Mouse (Mus musculus) embryonic facial prominence, embryonic 10.5 days (tissue): ENCODE results near the gene Eng. TPM values are rescaled to one million over a fixed set of nuclear protein-coding genes. Genes with fewer than 3 reads are reported as not detected.

Experiments
- DNase-seq: peaks from one replicate; pipeline ENCODE4 v3.0.0-alpha.2; 2017; ENCODE audit warnings: low spot score
- H3K27ac ChIP-seq: fragments of 300-500 bp; sonication (generic); replicated peaks from 2 replicates; pipeline ENCODE4 v1.5.1; 2016; ENCODE audit warnings: mild to moderate bottlenecking
- H3K27me3 ChIP-seq: fragments of 300-500 bp; sonication (generic); replicated peaks from 2 replicates; pipeline ENCODE4 v1.6.1; 2016; ENCODE audit warnings: low read depth, mild to moderate bottlenecking; ENCODE audit not compliant: poor library complexity, severe bottlenecking
- H3K36me3 ChIP-seq: fragments of 300-500 bp; sonication (generic); replicated peaks from 2 replicates; pipeline ENCODE4 v1.6.1; 2016; ENCODE audit warnings: mild to moderate bottlenecking, moderate library complexity
- H3K4me1 ChIP-seq: fragments of 300-500 bp; sonication (generic); 2 replicates; pipeline ENCODE4 v1.6.1; 2016
- H3K4me3 ChIP-seq: fragments of 300-500 bp; sonication (generic); 2 replicates; pipeline ENCODE4 v1.5.1; 2016; ENCODE audit warnings: mild to moderate bottlenecking, moderate library complexity
- H3K9me3 ChIP-seq: fragments of 300-500 bp; sonication (generic); 2 replicates; pipeline ENCODE4 v1.6.1; 2016; ENCODE audit warnings: mild to moderate bottlenecking
- WGBS: fragments of 180-500 bp; shearing (Covaris S2); methylation state at CpG from one replicate; pipeline ENCODE4 v1.1.7; 2016; 5-methylcytosine and 5-hydroxymethylcytosine counted together
- polyA plus RNA-seq: library from polyadenylated mRNA; unstranded; fragments of >200 nt; fragmentation: Nextera tagmentation; extraction: Ambion mirVana; gene quantifications from 2 replicates; pipeline ENCODE4 v1.2.1, GENCODE M21; 2016

The Eng gene
- polyA plus RNA-seq, 1 experiment from 2014 or later, result 25.5 TPM

DNA sequence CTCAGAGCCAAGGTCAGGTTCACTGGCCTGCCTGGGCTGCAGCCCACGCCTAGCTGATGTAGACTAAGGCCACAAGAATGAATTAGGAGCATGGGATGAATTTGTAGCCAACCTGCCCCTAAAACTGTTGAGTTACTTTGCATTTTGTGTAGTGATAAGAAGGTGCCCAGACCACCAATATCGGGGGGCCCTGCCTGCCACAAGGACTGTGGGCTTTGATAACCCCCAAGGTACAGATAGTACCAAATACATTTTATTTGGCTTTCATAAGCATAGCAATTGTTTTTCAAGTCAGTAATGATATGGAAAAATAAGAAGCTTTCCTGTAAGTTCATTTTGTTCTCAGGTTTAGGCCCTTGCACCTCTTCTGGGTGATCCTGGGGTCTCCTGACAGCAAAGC lies 12.5 kb downstream of the Eng start:
- Histone ChIP-seq H3K27ac (peak overlapping the region; percentile 1; the same call in 1 of the 2 replicates), H3K4me1 (peaks cover 42% of the 10 kb centered on the region), H3K36me3 (no peaks in the 10 kb centered on the region), H3K4me3 (no peak overlapping the region), H3K9me3 (no peaks in the 10 kb centered on the region), H3K27me3 (no peaks in the 10 kb centered on the region)
- WGBS, result 91% methylated on average over 2 of the region's 2 CpGs
- DNase-seq, result no peak

DNA sequence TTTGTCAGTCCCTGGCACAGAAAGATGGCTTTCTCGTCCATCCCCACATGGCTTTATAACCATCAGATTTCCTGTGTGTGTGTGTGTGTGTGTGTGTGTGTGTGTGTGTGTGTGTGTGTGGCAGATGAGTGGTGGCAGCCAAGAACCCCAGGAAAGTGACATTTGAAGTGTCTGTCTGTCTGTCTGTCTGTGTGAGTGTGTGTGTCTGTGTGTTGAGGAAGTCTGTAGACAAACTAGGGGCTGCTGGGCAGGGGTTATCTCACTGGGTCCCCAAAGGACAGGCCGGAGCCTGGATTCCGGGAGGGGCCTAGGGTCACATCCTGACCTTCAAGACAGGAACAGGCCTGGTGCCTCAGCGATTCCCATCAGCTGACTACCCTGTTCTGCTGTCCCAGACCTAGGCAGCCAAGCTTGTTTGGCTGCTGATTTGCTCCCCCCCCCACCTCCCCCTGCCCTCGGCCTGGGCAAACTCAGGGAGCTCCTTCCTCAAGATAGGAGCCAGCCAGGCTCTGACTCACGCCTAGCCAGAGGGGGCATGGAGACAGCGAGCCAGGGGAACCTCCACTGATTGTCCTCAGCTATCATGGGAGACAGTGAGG lies 15.2 kb downstream of the Eng start:
- Histone ChIP-seq H3K4me1 (peaks cover 28% of the 10 kb centered on the region), H3K36me3 (no peaks in the 10 kb centered on the region), H3K27ac (peak overlapping the region; percentile 73), H3K27me3 (no peaks in the 10 kb centered on the region), H3K9me3 (no peaks in the 10 kb centered on the region), H3K4me3 (no peak overlapping the region)
- 46% methylated on average over 7 of the region's 7 CpGs for WGBS
- peak; percentile 43 for DNase-seq

DNA sequence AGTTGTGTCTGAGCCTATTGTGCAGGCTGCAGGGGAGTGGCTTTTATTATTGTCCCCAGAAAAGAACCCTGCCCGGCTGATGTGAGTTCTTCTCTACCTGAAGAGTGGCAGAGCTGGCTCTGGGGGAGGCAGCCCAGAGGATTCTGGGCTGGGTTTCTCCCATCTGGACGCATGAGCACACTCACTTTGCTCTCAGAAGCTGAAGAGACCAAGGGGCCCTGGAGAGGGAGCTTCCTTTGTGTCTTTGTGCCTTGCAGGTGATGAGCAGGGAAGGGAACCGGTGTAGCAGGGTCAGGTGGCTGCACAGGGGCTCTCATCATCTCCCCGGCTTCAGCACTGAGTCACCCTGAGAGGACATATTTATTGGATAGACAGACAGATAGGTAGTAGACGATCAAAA lies 15.9 kb downstream of the Eng start:
- peaks cover 28% of the 10 kb centered on the region for H3K4me1 ChIP-seq
- H3K4me3 ChIP-seq, result no peak overlapping the region
- no peaks in the 10 kb centered on the region for H3K27me3 ChIP-seq
- H3K36me3 ChIP-seq, result no peaks in the 10 kb centered on the region
- H3K9me3 ChIP-seq, result no peaks in the 10 kb centered on the region
- WGBS, result 62% methylated on average over 5 of the region's 5 CpGs
- peak overlapping the region; percentile 73 for H3K27ac ChIP-seq
- DNase-seq, result no peak

DNA sequence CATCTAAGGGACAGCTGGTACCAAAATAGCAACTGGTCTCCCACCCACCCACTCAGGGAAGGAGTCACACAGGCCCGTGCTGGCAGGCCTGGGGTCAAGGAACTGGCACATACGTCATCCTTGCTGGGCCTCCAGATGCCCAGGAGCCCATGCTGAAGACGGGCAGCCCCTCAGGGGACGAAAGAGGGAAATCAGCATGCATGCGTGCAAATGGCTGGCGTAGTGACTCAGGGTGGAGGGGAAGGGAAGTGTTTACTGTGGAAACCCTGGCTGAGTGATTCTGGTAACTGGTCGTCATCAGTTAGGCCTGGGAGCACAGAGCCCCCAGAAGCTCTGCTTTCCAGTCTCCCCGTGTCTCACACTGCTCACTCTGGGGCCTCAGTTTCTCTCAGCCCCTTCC lies 18.9 kb downstream of the Eng start:
- WGBS, result 86% methylated on average over 8 of the region's 8 CpGs
- Histone ChIP-seq H3K9me3 (no peaks in the 10 kb centered on the region), H3K27me3 (no peaks in the 10 kb centered on the region), H3K36me3 (no peaks in the 10 kb centered on the region), H3K4me1 (peaks cover 30% of the 10 kb centered on the region), H3K27ac (peak overlapping the region; percentile 44; the same call in 1 of the 2 replicates), H3K4me3 (no peak overlapping the region)
- DNase-seq, result no peak

DNA sequence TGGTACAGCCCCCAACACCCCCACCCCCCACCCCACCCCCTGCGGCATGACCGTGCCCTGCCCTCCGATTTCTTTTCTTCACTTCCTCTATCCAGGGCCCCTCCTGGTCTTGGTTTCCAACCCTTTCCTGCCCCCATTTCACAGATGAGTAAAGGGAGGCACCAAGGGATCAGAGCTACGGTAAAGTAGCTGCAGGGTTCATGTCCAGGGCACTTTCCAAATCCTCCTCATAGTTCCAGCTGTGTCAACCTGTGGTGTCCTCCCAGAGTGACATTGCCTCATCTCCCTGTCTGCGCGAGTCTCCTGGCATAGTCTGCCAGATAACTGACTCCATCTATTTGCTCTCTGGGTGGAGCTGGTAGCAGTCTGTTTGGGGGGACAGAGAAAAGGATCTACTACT lies 19.5 kb downstream of the Eng start:
- Histone ChIP-seq H3K27me3 (no peaks in the 10 kb centered on the region), H3K4me1 (peaks cover 30% of the 10 kb centered on the region), H3K27ac (peak overlapping the region; percentile 44; the same call in 1 of the 2 replicates), H3K36me3 (no peaks in the 10 kb centered on the region), H3K9me3 (no peaks in the 10 kb centered on the region), H3K4me3 (no peak overlapping the region)
- DNase-seq, result no peak
- WGBS, result 89% methylated on average over 6 of the region's 6 CpGs

DNA sequence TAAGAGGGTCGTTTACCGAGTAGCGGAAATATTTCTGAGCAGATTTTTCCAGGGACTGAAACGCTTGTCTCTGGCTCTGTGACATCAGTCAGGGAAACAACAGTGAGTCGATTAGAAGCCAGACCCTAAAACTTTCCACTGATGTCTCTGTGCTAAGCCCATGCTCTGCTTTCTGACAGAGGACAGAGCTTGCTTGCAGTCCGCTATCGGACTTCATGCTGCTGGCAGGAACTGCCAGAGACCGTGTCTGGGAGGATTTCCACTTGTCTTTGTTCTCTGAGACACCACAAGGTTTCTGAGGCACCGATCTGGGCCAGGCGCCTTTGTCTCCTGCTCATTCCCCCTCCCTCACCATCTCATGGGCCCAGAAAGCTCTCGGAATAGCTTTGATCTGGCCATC lies 21.4 kb downstream of the Eng start:
- peak overlapping the region; percentile 75 for H3K27ac ChIP-seq
- no peak overlapping the region for H3K4me3 ChIP-seq
- H3K4me1 ChIP-seq, result peaks cover 16% of the 10 kb centered on the region; the same call in 1 of the 2 replicates
- DNase-seq, result no peak
- H3K9me3 ChIP-seq, result no peaks in the 10 kb centered on the region
- H3K27me3 ChIP-seq, result no peaks in the 10 kb centered on the region
- WGBS, result 56% methylated on average over 11 of the region's 11 CpGs
- H3K36me3 ChIP-seq, result 0 out of 2 replicates have a peak, but pooled peaks cover 3% of the 10 kb centered on the region

DNA sequence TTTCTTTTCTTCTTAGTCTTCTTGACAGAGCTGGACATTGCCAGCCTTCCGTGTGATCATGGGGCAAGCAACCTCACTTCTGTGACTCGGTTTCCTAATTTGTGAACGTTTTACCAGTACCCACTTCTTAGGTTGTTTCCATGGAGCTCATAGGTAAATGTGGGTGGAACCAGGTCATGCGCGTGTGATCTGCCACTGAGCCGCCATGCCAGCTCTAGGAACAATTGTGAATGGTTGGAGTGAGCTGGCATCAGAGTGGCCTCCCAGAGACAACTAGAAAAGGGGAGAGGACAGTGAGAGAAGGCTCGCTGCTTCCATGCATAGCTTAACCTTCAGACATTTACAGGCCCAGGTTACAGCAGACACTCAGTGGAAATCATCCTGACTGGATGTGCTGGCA lies 21.8 kb downstream of the Eng start:
- Histone ChIP-seq H3K9me3 (no peaks in the 10 kb centered on the region), H3K36me3 (peaks cover 4% of the 10 kb centered on the region), H3K4me1 (peaks cover 16% of the 10 kb centered on the region; the same call in 1 of the 2 replicates), H3K27me3 (no peaks in the 10 kb centered on the region), H3K4me3 (no peak overlapping the region), H3K27ac (peak overlapping the region; percentile 75)
- DNase-seq, result no peak
- 89% methylated on average over 7 of the region's 7 CpGs for WGBS

DNA sequence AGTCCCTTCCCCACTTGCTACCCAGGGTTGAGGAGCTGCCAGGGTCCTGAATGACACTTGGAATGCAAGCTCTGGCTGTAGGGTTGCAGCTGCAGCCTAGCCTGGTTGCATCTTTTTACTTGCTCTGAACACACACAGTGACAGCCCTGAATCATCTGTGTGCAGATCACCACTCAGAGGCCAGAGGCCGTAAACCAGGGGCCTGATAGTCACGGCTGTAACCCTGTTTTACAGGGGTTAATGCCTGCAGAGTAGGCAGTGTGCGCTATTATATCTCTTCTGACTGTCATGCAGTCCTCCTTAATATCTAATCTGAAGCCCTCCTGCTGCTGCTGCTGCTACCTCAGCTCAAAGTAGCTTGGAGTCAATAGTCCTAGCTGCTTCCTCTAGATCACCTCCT lies 23.5 kb downstream of the Eng start:
- WGBS, result 86% methylated on average over 3 of the region's 3 CpGs
- H3K27ac ChIP-seq, result peak overlapping the region; percentile 35; the same call in 1 of the 2 replicates
- no peaks in the 10 kb centered on the region for H3K9me3 ChIP-seq
- peaks cover 16% of the 10 kb centered on the region; the same call in 1 of the 2 replicates for H3K4me1 ChIP-seq
- no peak for DNase-seq
- H3K27me3 ChIP-seq, result no peaks in the 10 kb centered on the region
- H3K36me3 ChIP-seq, result peaks cover 16% of the 10 kb centered on the region
- no peak overlapping the region for H3K4me3 ChIP-seq

DNA sequence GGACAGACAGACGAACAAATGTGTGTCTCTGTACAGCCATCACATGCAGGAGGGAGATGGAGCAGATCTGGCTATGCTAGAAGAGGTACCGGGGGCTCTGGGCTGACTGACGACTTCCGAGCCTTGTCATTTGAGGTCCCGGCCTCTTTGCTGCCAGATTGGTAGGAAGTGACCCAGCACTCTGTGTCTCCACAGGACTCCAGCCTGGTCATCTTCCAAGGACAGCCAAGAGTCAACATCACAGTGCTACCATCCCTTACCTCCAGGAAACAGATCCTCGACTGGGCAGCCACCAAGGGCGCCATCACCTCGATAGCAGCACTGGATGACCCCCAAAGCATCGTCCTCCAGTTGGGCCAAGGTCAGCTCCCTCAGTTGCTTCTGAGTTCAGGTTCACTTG lies 24.8 kb downstream of the Eng start:
- no peaks in the 10 kb centered on the region for H3K27me3 ChIP-seq
- WGBS, result 88% methylated on average over 9 of the region's 9 CpGs
- no peak overlapping the region for H3K4me3 ChIP-seq
- peaks cover 7% of the 10 kb centered on the region; the same call in 1 of the 2 replicates for H3K4me1 ChIP-seq
- DNase-seq, result no peak
- no peaks in the 10 kb centered on the region for H3K9me3 ChIP-seq
- H3K27ac ChIP-seq, result no peak overlapping the region; the same call in 1 of the 2 replicates
- H3K36me3 ChIP-seq, result peaks cover 18% of the 10 kb centered on the region

DNA sequence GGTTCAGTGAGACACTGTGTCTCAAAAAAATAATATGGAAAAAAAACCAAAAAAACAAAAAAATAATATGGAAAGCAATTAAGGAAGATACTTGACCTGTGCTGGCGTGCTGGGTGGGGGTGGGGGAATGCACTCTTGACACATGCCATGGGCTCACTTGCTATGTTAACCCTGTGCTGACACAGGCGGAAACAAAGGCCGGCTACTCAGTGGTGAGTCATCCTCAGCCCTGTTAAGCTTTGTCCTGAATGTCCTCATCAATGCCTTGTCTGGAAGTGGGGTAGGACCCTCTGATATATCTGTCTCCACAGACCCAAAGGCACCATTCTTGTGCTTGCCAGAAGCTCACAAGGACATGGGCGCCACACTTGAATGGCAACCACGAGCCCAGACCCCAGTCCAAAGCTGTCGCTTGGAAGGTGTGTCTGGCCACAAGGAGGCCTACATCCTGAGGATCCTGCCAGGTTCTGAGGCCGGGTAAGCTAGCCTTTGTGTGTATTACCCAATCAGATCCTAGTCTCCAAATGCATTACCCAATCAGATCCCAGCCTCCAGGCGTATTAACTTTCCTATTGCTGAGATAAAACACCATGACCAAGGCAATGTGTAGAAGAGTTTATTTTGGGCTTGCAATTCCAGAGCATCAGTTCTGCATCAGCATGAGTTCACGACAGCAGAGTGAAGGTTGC lies 25.7 kb downstream of the Eng start:
- Histone ChIP-seq H3K27me3 (no peaks in the 10 kb centered on the region), H3K36me3 (peaks cover 18% of the 10 kb centered on the region), H3K4me3 (no peak overlapping the region), H3K9me3 (no peaks in the 10 kb centered on the region), H3K27ac (no peak overlapping the region), H3K4me1 (peaks cover 6% of the 10 kb centered on the region; the same call in 1 of the 2 replicates)
- 76% methylated on average over 9 of the region's 9 CpGs for WGBS
- DNase-seq, result no peak

DNA sequence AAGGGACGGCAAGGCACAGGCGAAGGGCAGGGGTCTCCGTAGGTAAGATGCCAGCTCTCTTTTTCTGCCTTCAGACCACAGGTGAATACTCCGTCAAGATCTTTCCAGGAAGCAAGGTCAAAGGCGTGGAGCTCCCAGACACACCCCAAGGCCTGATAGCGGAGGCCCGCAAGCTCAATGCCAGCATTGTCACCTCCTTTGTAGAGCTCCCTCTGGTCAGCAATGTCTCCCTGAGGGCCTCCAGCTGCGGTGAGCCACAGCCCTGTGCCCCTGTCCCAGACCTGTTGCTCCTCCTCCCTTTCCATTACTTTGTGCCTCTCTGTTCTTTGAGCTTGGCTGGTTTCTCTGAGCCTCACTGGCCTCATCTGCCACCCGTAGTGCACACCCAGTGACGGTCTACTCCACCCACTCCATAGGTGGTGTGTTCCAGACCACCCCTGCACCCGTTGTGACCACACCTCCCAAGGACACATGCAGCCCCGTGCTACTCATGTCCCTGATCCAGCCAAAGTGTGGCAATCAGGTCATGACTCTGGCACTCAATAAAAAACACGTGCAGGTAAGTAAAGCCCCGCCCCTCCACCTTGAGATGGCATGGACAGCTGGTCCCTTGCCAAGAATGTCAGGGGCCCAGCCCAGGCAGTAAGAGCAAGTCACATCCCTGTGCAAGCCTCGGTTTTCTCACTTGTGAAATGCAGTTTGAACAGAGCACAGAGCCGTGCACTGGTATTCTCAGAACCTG lies 27.0 kb downstream of the Eng start:
- WGBS, result 84% methylated on average over 16 of the region's 16 CpGs
- peaks cover 18% of the 10 kb centered on the region for H3K36me3 ChIP-seq
- no peak for DNase-seq
- H3K9me3 ChIP-seq, result no peaks in the 10 kb centered on the region
- no peaks in the 10 kb centered on the region for H3K27me3 ChIP-seq
- peaks cover 2% of the 10 kb centered on the region; the same call in 1 of the 2 replicates for H3K4me1 ChIP-seq
- H3K27ac ChIP-seq, result 0 out of 2 replicates have a peak overlapping the region, but pooled peaks have one; percentile 3
- no peak overlapping the region for H3K4me3 ChIP-seq

DNA sequence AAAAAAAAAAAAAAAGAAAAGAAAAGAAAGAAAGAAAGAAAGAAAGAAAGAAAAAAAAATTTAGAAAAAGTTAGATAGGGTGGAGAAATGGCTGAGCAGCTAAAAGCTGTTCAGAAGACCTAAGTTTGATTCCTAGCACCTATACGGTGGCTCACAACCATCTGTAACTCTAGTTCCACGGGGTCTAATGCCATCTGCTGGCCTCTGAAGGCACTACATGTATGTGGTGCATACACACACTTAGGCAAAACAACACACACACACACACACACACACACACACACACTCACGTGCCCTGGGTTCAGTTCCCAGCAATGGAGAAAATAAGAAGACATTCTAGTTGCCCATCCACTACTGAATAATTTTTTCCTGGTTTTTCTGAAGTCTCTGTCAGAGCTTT lies 30.4 kb downstream of the Eng start:
- 83% methylated on average over 3 of the region's 3 CpGs for WGBS
- DNase-seq, result no peak
- no peaks in the 10 kb centered on the region for H3K9me3 ChIP-seq
- no peaks in the 10 kb centered on the region for H3K27me3 ChIP-seq
- H3K4me3 ChIP-seq, result no peak overlapping the region
- H3K36me3 ChIP-seq, result peaks cover 22% of the 10 kb centered on the region
- H3K4me1 ChIP-seq, result peaks cover 20% of the 10 kb centered on the region
- no peak overlapping the region for H3K27ac ChIP-seq
